Mouse (Mus musculus) limb, embryonic 13.5 days (tissue): ENCODE results near the gene Gm10024. TPM values are rescaled to one million over a fixed set of nuclear protein-coding genes. Genes with fewer than 3 reads are reported as not detected.
"Not testable (repeated sequence)": the region's sequence is repeated elsewhere in the genome, so short reads cannot be mapped to it uniquely, and the experiment has no call there.

Source experiments
- ATAC-seq: fragments of 200-750 bp; cut with Nextera tagmentation; 2 replicates; pipeline ENCODE4 v1.8.0; 2017; ENCODE audit warnings: low read depth, moderate number of reproducible peaks, moderate TSS enrichment; ENCODE audit not compliant: low FRiP score
- H3K27ac ChIP-seq: fragments of 300-500 bp; sonication (generic); 2 replicates; pipeline ENCODE4 v1.5.1; 2015; ENCODE audit warnings: inconsistent platforms, mild to moderate bottlenecking, moderate library complexity
- H3K27me3 ChIP-seq: fragments of 300-500 bp; sonication (generic); 2 replicates; pipeline ENCODE4 v1.6.1; 2015; ENCODE audit warnings: mild to moderate bottlenecking, inconsistent platforms
- H3K36me3 ChIP-seq: fragments of 300-500 bp; sonication (generic); 2 replicates; pipeline ENCODE4 v1.6.1; 2015; ENCODE audit warnings: inconsistent platforms, mild to moderate bottlenecking, moderate library complexity
- H3K4me1 ChIP-seq: fragments of 300-500 bp; sonication (generic); 2 replicates; pipeline ENCODE4 v1.6.1; 2015; ENCODE audit warnings: inconsistent platforms
- H3K4me2 ChIP-seq: fragments of 300-500 bp; sonication (generic); replicated peaks from 2 replicates; pipeline ENCODE4 v1.6.1; 2015; ENCODE audit warnings: inconsistent platforms, mild to moderate bottlenecking, moderate library complexity
- H3K4me3 ChIP-seq: fragments of 300-500 bp; sonication (generic); 2 replicates; pipeline ENCODE4 v1.5.1; 2015; ENCODE audit warnings: moderate library complexity, mild to moderate bottlenecking, inconsistent platforms
- H3K9ac ChIP-seq: fragments of 300-500 bp; sonication (generic); 2 replicates; pipeline ENCODE4 v1.6.1; 2015; ENCODE audit warnings: mild to moderate bottlenecking, inconsistent platforms
- H3K9me3 ChIP-seq: fragments of 300-500 bp; sonication (generic); 2 replicates; pipeline ENCODE4 v1.6.1; 2016; ENCODE audit warnings: inconsistent platforms
- WGBS: fragments of 180-500 bp; shearing (Covaris S2); methylation state at CpG from one replicate; pipeline ENCODE4 v1.1.7; 2015; 5-methylcytosine and 5-hydroxymethylcytosine counted together
- polyA plus RNA-seq: library from polyadenylated mRNA; unstranded; fragments of >200 nt; fragmentation: Nextera tagmentation; extraction: Ambion mirVana; gene quantifications from 2 replicates; pipeline ENCODE4 v1.2.1, GENCODE M21; 2015

Gm10024 gene
- polyA plus RNA-seq, 1 experiment from 2014 or later = not detected

DNA sequence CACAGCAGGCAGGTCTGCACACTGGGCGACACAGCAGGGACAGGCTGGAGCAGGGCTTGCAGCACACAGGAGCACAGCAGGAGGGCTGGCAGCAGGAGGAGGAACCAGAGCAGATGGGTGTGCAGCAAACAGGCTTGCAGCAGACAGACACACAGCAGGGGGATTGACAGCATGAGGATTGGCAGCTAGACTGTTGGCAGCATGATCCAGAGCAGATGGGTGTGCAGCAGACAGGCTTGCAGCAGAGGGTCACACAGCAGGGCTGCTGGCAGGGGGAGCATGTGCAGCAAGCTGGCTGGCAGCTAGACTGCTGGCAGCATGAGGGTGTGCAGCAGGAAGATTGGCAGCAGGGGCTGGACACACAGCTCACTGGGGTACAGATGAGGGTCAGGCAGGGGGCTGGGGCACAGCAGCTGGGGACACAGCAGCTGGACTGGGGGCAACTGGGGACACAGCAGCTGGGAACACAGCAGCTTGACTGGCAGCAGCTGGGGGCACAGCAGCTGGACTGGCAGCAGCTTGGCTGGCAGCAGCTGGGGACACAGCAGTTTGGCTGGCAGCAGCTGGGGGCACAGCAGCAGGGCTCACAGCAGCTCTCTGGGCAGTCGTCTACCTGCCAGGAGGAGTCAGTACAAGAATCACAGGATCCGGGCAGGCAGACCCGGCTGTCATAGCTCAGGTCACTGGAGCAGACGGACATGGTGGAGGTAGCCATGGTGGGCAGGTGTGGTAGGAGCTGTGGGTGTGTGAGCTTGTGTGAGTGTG is 30.8 kb downstream of the Gm10024 start, which contains the start of gene Gm18596:
Gene Gm18596, minus strand, starts transcription at position 715 of the 765 bp plus-strand sequence.
- H3K9ac ChIP-seq, H3K27ac ChIP-seq, H3K4me3 ChIP-seq, H3K27me3 ChIP-seq, ATAC-seq, H3K36me3 ChIP-seq, H3K4me2 ChIP-seq, H3K9me3 ChIP-seq: not testable (repeated sequence)
- WGBS = 37% methylated on average over 5 of the region's 5 CpGs
- peaks cover 10% of the 10 kb centered on the region for H3K4me1 ChIP-seq

DNA sequence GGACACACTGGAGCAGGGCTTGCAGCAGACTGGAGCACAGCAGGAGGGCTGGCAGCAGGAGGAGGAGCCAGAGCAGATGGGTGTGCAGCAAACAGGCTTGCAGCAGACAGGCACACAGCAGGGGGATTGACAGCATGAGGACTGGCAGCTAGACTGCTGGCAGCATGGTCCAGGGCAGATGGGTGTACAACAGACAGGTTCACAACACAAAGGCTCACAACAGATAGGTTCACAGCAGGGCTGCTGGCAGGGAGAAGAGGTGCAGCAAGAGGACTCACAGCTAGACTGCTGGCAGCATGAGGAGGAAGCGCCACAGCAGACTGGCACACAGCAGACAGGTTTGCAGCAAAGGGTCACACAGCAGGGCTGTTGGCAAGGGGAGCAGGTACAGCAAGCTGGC is 39.4 kb downstream of the Gm10024 start:
- not testable (repeated sequence) for H3K4me3 ChIP-seq, H3K27me3 ChIP-seq, ATAC-seq, H3K36me3 ChIP-seq, H3K9ac ChIP-seq, H3K27ac ChIP-seq, H3K4me1 ChIP-seq, H3K4me2 ChIP-seq, H3K9me3 ChIP-seq
- 76% methylated on average over 1 of the region's 1 CpGs for WGBS

DNA sequence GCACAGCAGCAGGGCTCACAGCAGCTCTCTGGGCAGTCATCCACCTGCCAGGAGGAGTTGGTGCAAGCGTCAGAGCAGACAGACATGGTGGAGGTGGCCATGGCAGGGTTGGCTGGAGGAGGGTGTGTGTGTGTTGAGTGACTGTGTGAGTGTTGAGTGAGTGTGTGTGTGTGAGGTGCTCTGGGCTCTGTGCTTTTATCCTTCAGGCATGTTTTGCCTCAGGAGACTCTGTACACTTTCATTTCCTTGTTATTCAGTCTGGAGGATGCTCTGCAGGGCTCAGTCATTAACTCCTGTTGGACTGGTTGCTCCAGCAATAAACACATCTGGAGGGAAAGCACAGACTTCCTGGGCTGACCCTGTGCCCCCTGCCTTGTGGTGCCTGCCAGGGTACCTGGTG is 40.0 kb downstream of the Gm10024 start, which contains the start of gene Gm9736:
Gene Gm9736, minus strand, starts transcription at position 101 of the 400 bp plus-strand sequence.
- not testable (repeated sequence) for H3K4me3 ChIP-seq, H3K27me3 ChIP-seq, H3K4me2 ChIP-seq, H3K36me3 ChIP-seq, H3K4me1 ChIP-seq, H3K9ac ChIP-seq, ATAC-seq, H3K9me3 ChIP-seq, H3K27ac ChIP-seq
- 55% methylated on average over 1 of the region's 1 CpGs for WGBS

DNA sequence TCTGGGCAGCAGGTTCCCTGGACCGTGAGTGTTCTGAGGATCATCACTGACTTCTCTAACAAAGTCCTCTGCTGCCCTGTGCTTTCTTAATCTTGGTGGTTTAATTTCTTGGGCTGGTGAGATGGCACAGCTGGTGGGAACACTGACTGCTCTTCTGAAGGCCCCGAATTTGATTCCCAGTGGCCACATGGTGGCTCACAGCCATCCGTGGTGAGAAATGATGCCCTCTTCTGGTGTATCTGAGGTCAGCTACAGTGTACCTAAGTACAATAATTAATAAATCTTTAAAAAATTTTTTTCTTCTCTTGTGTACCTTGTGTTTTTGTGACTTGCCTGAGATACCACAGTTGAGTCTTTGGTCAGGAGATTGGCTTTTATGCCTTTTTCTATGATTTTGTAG is 41.1 kb downstream of the Gm10024 start:
- H3K4me2 ChIP-seq, H3K4me3 ChIP-seq, H3K27ac ChIP-seq, H3K36me3 ChIP-seq, H3K4me1 ChIP-seq, H3K27me3 ChIP-seq, H3K9me3 ChIP-seq, H3K9ac ChIP-seq, ATAC-seq: not testable (repeated sequence)
- 62% methylated on average over 3 of the region's 3 CpGs for WGBS

DNA sequence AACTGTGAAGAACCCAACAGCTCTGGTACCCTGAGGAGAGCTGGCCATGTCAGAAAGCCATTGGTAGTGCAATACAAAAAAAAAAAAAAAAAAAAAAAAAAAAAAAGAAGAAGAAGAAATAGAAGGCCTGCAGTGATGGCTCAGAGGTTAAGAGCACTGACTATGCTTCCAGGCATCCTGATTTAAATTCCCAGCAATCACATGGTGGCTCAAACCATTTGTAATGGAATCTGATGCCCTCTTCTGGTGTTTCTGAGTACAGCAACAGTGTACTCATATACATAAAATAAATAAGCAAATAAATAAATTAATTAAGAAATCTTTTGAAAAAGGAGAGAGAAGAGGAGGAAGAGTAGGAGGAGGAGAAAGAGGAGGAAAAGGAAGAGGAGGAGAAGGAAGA is 42.2 kb downstream of the Gm10024 start:
- H3K9ac ChIP-seq = no peak overlapping the region
- H3K4me1 ChIP-seq = peaks cover 6% of the 10 kb centered on the region; the same call in 1 of the 2 replicates
- no peaks in the 10 kb centered on the region for H3K36me3 ChIP-seq
- no peak overlapping the region for H3K27ac ChIP-seq
- no peak for ATAC-seq
- H3K4me2 ChIP-seq = no peak overlapping the region
- H3K9me3 ChIP-seq = no peaks in the 10 kb centered on the region
- no peak overlapping the region for H3K4me3 ChIP-seq
- no peaks in the 10 kb centered on the region for H3K27me3 ChIP-seq

DNA sequence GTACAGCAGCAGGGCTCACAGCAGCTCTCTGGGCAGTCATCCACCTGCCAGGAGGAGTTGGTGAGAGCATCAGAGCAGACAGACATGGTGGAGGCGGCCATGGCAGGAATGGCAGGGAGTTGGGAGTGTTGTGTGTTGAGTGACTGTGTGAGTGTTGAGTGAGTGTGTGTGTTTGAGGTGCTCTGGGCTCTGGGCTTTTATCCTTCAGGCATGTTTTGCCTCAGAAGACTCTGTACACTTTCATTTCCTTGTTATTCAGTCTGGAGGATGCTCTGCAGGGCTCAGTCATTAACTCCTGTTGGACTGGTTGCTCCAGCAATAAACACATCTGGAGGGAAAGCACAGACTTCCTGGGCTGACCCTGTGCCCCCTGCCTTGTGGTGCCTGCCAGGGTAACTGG is 48.3 kb downstream of the Gm10024 start, which contains the start of gene Gm3233:
Gene Gm3233, minus strand, starts transcription at position 101 of the 400 bp plus-strand sequence.
- not testable (repeated sequence) for H3K9me3 ChIP-seq, H3K27ac ChIP-seq, H3K27me3 ChIP-seq, H3K4me1 ChIP-seq, ATAC-seq, H3K9ac ChIP-seq, H3K4me3 ChIP-seq, H3K4me2 ChIP-seq, H3K36me3 ChIP-seq
- no CpG with 5 or more reads among the region's 1 CpGs for WGBS

Other genes starting within 250 kb of the Gm10024 start
- gene Fam207a, start 195.7 kb upstream of the Gm10024 start, polyA plus RNA-seq = 40.7 and 43.6 TPM in 2 replicates
- gene Itgb2, start 181.2 kb upstream of the Gm10024 start, polyA plus RNA-seq = 1.2 and 1.3 TPM in 2 replicates
- 122 and 124 TPM in 2 replicates for gene Pttg1ip, start 129.7 kb upstream of the Gm10024 start, polyA plus RNA-seq
- 389 and 422 TPM in 2 replicates for gene Sumo3, start 105.4 kb upstream of the Gm10024 start, polyA plus RNA-seq
- gene Gm49325, start 105.3 kb upstream of the Gm10024 start, polyA plus RNA-seq = 3.9 TPM in 1 of 2 replicates, not detected in the other
- gene Ube2g2, start 89.2 kb upstream of the Gm10024 start, polyA plus RNA-seq = 89.3 and 96.0 TPM in 2 replicates
- gene Tspear, start 24.9 kb upstream of the Gm10024 start, polyA plus RNA-seq = 0.74 and 1.3 TPM in 2 replicates
- gene Gm19402, start 20.7 kb upstream of the Gm10024 start, polyA plus RNA-seq = not detected in 2 replicates
- gene Gm9508, start 14.2 kb upstream of the Gm10024 start, polyA plus RNA-seq = not detected in 2 replicates
- not detected in 2 replicates for gene Gm10272, start 4.8 kb upstream of the Gm10024 start, polyA plus RNA-seq
- gene Gm10142, start 4.3 kb downstream of the Gm10024 start, polyA plus RNA-seq = not detected in 2 replicates
- gene Krtap12-1, start 9.1 kb downstream of the Gm10024 start, polyA plus RNA-seq = 0.23 TPM in 1 of 2 replicates, not detected in the other
- not detected in 2 replicates for gene Gm10100, start 15.0 kb downstream of the Gm10024 start, polyA plus RNA-seq
- not detected in 2 replicates for gene Gm18596, start 31.2 kb downstream of the Gm10024 start, polyA plus RNA-seq
- not detected in 2 replicates for gene Gm9736, start 39.9 kb downstream of the Gm10024 start, polyA plus RNA-seq
- gene Gm3233, start 48.2 kb downstream of the Gm10024 start, polyA plus RNA-seq = not detected in 2 replicates
- gene Gm3238, start 59.9 kb downstream of the Gm10024 start, polyA plus RNA-seq = not detected in 2 replicates
- gene Gm7138, start 65.5 kb downstream of the Gm10024 start, polyA plus RNA-seq = not detected in 2 replicates
- gene Gm3250, start 71.1 kb downstream of the Gm10024 start, polyA plus RNA-seq = not detected in 2 replicates
- not detected in 2 replicates for gene Gm7137, start 76.7 kb downstream of the Gm10024 start, polyA plus RNA-seq
- not detected in 2 replicates for gene Gm9639, start 83.6 kb downstream of the Gm10024 start, polyA plus RNA-seq
- gene Gm19668, start 87.7 kb downstream of the Gm10024 start, polyA plus RNA-seq = not detected in 2 replicates
- gene Gm9507, start 100.4 kb downstream of the Gm10024 start, polyA plus RNA-seq = not detected in 2 replicates
- gene Gm2696, start 103.2 kb downstream of the Gm10024 start, polyA plus RNA-seq = not detected in 2 replicates
- gene Krtap10-4, start 115.6 kb downstream of the Gm10024 start, polyA plus RNA-seq = not detected in 2 replicates
- gene Krtap10-10, start 124.5 kb downstream of the Gm10024 start, polyA plus RNA-seq = not detected in 2 replicates
- not detected in 2 replicates for gene Gm36176, start 135.3 kb downstream of the Gm10024 start, polyA plus RNA-seq
- gene Gm10318, start 141.4 kb downstream of the Gm10024 start, polyA plus RNA-seq = not detected in 2 replicates
- gene Gm3285, start 150.5 kb downstream of the Gm10024 start, polyA plus RNA-seq = not detected in 2 replicates
- gene Lrrc3, start 191.1 kb downstream of the Gm10024 start, polyA plus RNA-seq = 4.1 and 4.7 TPM in 2 replicates